Mouse (Mus musculus): Measurements from ENCODE around the gene Rpl31. TPM values are rescaled to one million over a fixed set of nuclear protein-coding genes. Genes with fewer than 3 reads are reported as not detected.

The Rpl31 gene
- polyA plus RNA-seq, 1 experiment = 599 TPM

DNA sequence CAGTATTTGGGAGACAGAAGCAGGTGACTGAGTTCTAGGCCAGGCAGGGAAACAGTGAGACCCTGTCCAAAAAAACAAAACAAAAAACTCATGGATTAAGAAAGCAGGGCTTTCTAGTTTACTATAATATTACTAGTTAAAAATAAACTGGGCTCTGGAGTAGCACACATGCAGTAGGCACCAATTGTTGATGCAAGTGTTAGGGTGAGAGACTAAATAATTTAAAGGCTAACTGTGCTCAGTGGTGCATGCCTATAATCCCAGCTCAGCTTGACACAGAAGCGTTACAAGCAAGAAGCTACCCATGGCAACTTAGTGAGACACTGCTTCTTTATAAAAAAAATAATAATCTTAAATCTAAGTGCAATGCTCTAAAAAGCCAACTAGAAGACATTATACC lies 10.9 kb downstream of the Rpl31 start:
- no peak for DNase-seq

DNA sequence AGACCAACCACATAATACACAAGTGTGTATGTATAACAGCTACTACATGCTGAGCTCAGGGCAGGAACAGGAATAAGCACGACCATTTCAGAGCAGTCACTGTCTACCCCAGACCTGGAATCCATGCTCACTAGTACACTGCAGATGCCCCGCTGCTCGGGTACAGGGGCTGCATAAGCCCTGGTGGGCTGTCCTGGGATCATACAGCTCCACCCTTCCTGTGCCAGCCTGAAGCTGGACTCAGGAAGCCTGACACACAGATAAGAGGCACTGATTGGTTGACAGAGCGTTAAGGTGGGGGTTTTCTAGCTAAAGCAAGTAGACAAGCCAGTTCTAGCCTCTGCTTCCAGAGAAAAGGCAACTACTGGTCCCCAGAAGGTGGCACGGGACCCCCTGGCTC lies 11.4 kb downstream of the Rpl31 start:
- Histone ChIP-seq H3K4me1 (ENCODE audit: control insufficient read depth, insufficient read depth, low read length) (no peaks in the 10 kb centered on the region; the same call in none of the 2 replicates), H3K4me3 (replicated peaks; ENCODE audit: insufficient read depth, low read depth, low read length) (no peak overlapping the region), H3K27ac (ENCODE audit: insufficient read depth, low read length) (no peak overlapping the region), H3K27me3 (ENCODE audit: control insufficient read depth, insufficient read depth, low read length) (no peaks in the 10 kb centered on the region)
- 66% methylated on average over 5 of the region's 5 CpGs for WGBS
- DNase-seq = no peak
- TF ChIP-seq CTCF (IDR thresholded peaks at IDR 0.05; ENCODE audit: borderline replicate concordance, insufficient read depth, low read depth, low read length) (no peak), POLR2A (IDR thresholded peaks at IDR 0.05; ENCODE audit: borderline replicate concordance, insufficient read depth, low read length) (no peak)

More for the DNA sequence above, 10.9 kb downstream of the Rpl31 start:
- no peaks in the 10 kb centered on the region for H3K27me3 ChIP-seq (ENCODE audit: control insufficient read depth, insufficient read depth, low read length)
- 20% methylated on average over 1 of the region's 1 CpGs for WGBS
- TF ChIP-seq CTCF (IDR thresholded peaks at IDR 0.05; ENCODE audit: borderline replicate concordance, insufficient read depth, low read depth, low read length) = no peak
- no peak for TF ChIP-seq POLR2A (IDR thresholded peaks at IDR 0.05; ENCODE audit: borderline replicate concordance, insufficient read depth, low read length)
- H3K4me3 ChIP-seq (replicated peaks; ENCODE audit: insufficient read depth, low read depth, low read length) = no peak overlapping the region
- H3K4me1 ChIP-seq (ENCODE audit: control insufficient read depth, insufficient read depth, low read length) = no peaks in the 10 kb centered on the region; the same call in none of the 2 replicates
- H3K27ac ChIP-seq (ENCODE audit: insufficient read depth, low read length) = no peak overlapping the region

DNA sequence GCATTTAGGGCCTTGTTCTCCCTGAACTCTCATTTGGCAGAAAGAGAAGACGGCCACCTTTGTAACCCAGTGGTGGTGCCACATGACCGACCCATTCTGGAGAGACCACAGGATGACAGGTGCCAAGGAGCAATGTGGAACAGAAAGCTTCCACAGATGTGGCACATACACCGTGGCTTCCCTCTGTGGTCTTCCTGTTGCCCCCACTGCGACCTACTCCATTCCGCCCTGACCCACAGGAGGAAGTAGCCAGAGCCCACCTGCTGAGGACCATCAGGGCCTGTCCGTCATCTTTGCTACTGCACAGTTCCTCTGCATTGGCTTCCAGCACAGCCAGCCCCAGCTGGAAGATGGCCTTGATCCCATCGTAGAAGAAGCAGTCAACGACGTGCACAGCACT lies 13.4 kb downstream of the Rpl31 start:
- DNase-seq = no peak
- WGBS = 53% methylated on average over 9 of the region's 9 CpGs
- TF ChIP-seq POLR2A (IDR thresholded peaks at IDR 0.05; ENCODE audit: borderline replicate concordance, insufficient read depth, low read length) (no peak), CTCF (IDR thresholded peaks at IDR 0.05; ENCODE audit: borderline replicate concordance, insufficient read depth, low read depth, low read length) (no peak)
- H3K27me3 ChIP-seq (ENCODE audit: control insufficient read depth, insufficient read depth, low read length) = no peaks in the 10 kb centered on the region
- no peaks in the 10 kb centered on the region; the same call in none of the 2 replicates for H3K4me1 ChIP-seq (ENCODE audit: control insufficient read depth, insufficient read depth, low read length)
- H3K27ac ChIP-seq (ENCODE audit: insufficient read depth, low read length) = no peak overlapping the region
- H3K4me3 ChIP-seq (replicated peaks; ENCODE audit: insufficient read depth, low read depth, low read length) = no peak overlapping the region

DNA sequence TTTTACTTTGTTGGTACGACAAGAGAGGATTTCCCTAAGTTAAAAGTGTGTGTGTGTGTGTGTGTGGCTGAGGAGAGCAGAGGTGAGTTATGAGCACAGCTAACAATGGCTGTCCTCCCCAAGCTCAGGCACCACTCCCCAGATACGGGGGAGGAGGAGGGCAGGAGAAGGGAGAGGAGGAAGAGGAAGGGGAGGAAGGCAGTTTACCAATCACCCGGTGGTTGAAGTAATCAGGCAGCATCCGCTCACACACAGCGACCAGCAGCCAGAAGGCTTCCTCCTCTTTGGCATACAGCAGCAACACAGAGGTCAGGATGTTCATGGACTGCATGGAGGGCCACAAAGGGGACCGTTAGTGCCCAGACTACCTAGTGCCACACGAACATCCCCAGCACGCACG lies 17.3 kb downstream of the Rpl31 start:
- peaks cover 5% of the 10 kb centered on the region for H3K4me1 ChIP-seq (ENCODE audit: control insufficient read depth, insufficient read depth, low read length)
- no peak for TF ChIP-seq CTCF (IDR thresholded peaks at IDR 0.05; ENCODE audit: borderline replicate concordance, insufficient read depth, low read depth, low read length)
- TF ChIP-seq POLR2A (IDR thresholded peaks at IDR 0.05; ENCODE audit: borderline replicate concordance, insufficient read depth, low read length) = no peak
- no peak for DNase-seq
- 89% methylated on average over 9 of the region's 9 CpGs for whole genome bisulfite sequencing
- no peak overlapping the region for H3K4me3 ChIP-seq (replicated peaks; ENCODE audit: insufficient read depth, low read depth, low read length)
- no peaks in the 10 kb centered on the region for H3K27me3 ChIP-seq (ENCODE audit: control insufficient read depth, insufficient read depth, low read length)
- H3K27ac ChIP-seq (ENCODE audit: insufficient read depth, low read length) = no peak overlapping the region

DNA sequence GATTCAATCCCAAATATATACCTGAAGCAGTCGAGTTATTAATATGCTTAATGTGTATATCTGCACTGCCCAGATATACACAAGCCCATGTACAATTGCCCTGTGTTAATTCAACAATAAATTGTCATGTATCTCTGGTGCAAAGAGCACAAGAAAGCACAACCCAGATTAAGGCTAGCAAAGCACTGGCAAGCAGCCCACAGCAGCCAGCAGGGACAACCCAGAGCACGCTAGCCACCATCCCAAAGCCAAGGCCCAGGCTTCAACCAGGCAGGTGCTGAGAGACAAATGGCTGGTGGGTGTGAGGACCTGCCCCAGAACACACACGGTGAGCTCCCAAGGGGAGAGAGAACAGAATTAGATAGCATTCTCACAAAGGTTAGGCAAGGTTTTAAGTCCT lies 18.8 kb downstream of the Rpl31 start:
- Histone ChIP-seq H3K27ac (ENCODE audit: insufficient read depth, low read length) (no peak overlapping the region), H3K4me3 (replicated peaks; ENCODE audit: insufficient read depth, low read depth, low read length) (no peak overlapping the region), H3K4me1 (ENCODE audit: control insufficient read depth, insufficient read depth, low read length) (peaks cover 5% of the 10 kb centered on the region), H3K27me3 (ENCODE audit: control insufficient read depth, insufficient read depth, low read length) (no peaks in the 10 kb centered on the region)
- 29% methylated on average over 3 of the region's 3 CpGs for WGBS
- peak in 1 of 2 experiments; percentile 35 for DNase-seq
- TF ChIP-seq CTCF (IDR thresholded peaks at IDR 0.05; ENCODE audit: borderline replicate concordance, insufficient read depth, low read depth, low read length) (no peak), POLR2A (IDR thresholded peaks at IDR 0.05; ENCODE audit: borderline replicate concordance, insufficient read depth, low read length) (no peak)

DNA sequence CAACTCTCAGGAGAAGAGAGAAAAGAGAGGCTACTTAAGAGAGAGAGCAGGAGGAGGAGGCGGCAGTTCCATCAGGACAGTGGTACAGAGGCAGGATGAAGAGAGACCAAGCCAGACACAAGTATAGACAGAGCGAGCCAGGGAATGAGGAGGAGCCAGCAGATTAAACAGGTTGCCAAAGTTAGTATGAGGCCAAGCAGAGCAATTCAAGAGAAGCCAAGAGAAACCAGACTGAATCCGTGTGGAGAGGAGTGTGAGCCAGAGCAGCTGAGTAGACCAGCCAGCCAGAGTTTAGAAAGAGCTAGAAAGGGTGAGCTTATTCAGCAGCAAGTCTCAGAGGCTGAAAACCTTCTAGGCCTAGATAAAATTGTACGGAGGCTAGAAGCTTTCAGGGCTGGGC lies 19.9 kb downstream of the Rpl31 start:
- Histone ChIP-seq H3K27me3 (ENCODE audit: control insufficient read depth, insufficient read depth, low read length) (no peaks in the 10 kb centered on the region), H3K4me3 (replicated peaks; ENCODE audit: insufficient read depth, low read depth, low read length) (no peak overlapping the region), H3K27ac (ENCODE audit: insufficient read depth, low read length) (no peak overlapping the region), H3K4me1 (ENCODE audit: control insufficient read depth, insufficient read depth, low read length) (peaks cover 5% of the 10 kb centered on the region)
- DNase-seq = peak in 1 of 2 experiments; percentile 59
- WGBS = 31% methylated on average over 4 of the region's 4 CpGs
- TF ChIP-seq CTCF (IDR thresholded peaks at IDR 0.05; ENCODE audit: borderline replicate concordance, insufficient read depth, low read depth, low read length) = no peak
- TF ChIP-seq POLR2A (IDR thresholded peaks at IDR 0.05; ENCODE audit: borderline replicate concordance, insufficient read depth, low read length) = no peak

DNA sequence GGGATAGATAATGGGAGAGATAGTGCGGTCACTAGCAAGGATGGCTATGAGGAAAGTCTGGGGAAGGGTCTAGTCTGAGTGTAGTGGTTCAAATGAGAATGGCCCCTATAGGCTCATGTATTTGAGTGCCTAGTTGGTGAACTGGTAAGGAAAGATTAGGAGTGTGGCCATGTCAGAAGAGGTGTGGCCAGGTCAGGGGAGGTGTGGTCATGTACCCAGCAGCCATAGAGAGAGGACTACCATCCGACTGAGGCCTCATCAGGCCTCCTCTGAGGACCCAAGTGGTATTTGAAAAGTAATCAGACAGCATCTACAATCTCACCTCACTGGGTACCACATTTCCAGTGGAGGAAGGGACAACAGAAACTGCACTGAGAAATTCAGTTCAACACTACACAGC lies 20.5 kb downstream of the Rpl31 start:
- Histone ChIP-seq H3K27me3 (ENCODE audit: control insufficient read depth, insufficient read depth, low read length) (no peaks in the 10 kb centered on the region), H3K4me1 (ENCODE audit: control insufficient read depth, insufficient read depth, low read length) (peaks cover 5% of the 10 kb centered on the region), H3K27ac (ENCODE audit: insufficient read depth, low read length) (no peak overlapping the region), H3K4me3 (replicated peaks; ENCODE audit: insufficient read depth, low read depth, low read length) (no peak overlapping the region)
- DNase-seq = no peak
- TF ChIP-seq POLR2A (IDR thresholded peaks at IDR 0.05; ENCODE audit: borderline replicate concordance, insufficient read depth, low read length) = no peak
- no peak for TF ChIP-seq CTCF (IDR thresholded peaks at IDR 0.05; ENCODE audit: borderline replicate concordance, insufficient read depth, low read depth, low read length)
- 86% methylated on average over 2 of the region's 2 CpGs for WGBS

DNA sequence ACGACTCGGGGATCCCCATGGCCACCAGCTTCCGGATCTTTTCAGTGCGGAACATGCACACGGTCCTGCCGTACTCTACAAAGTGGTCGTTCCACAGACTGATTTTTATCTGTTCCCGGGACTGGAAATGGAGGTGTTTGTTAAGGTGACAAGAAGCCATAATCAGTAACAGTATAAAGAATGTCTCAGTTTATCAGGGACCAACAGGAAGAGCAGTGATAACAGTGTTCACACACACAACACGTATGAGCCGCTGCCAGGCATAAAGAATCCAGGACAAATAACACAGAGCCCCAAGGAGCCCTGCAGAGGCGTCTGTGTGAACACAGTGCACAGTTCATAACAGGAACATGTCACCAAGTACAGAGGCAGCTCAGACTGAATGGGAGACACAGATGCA lies 21.7 kb downstream of the Rpl31 start:
- H3K27me3 ChIP-seq (ENCODE audit: control insufficient read depth, insufficient read depth, low read length) = no peaks in the 10 kb centered on the region
- TF ChIP-seq POLR2A (IDR thresholded peaks at IDR 0.05; ENCODE audit: borderline replicate concordance, insufficient read depth, low read length) (no peak), CTCF (IDR thresholded peaks at IDR 0.05; ENCODE audit: borderline replicate concordance, insufficient read depth, low read depth, low read length) (no peak)
- 94% methylated on average over 11 of the region's 11 CpGs for WGBS
- peaks cover 8% of the 10 kb centered on the region for H3K4me1 ChIP-seq (ENCODE audit: control insufficient read depth, insufficient read depth, low read length)
- H3K4me3 ChIP-seq (replicated peaks; ENCODE audit: insufficient read depth, low read depth, low read length) = no peak overlapping the region
- DNase-seq = no peak
- H3K27ac ChIP-seq (ENCODE audit: insufficient read depth, low read length) = no peak overlapping the region

Measured in cerebellum, adult 2 months (tissue).